Mouse (Mus musculus) G1E (cell line): ENCODE results near the gene Zcchc17. TPM values are rescaled to one million over a fixed set of nuclear protein-coding genes. Genes with fewer than 3 reads are reported as not detected.

ENCODE experiments used
- ATAC-seq: 2 replicates; pipeline ENCODE4 v1.8.0; 2016; ENCODE audit warnings: mild to moderate bottlenecking; ENCODE audit not compliant: insufficient number of reproducible peaks, poor library complexity, low FRiP score, severe bottlenecking; ENCODE audit errors: extremely low read depth
- DNase-seq: peaks from one replicate; pipeline ENCODE4 v3.0.0; 2012; ENCODE audit warnings: low spot score
- H3K27me3 ChIP-seq: 2 replicates; pipeline ENCODE4 v1.6.1; 2012; ENCODE audit warnings: mild to moderate bottlenecking, low read length, inconsistent platforms; ENCODE audit not compliant: insufficient read depth
- H3K36me3 ChIP-seq: replicated peaks from 2 replicates; pipeline ENCODE3; 2012; ENCODE audit warnings: mild to moderate bottlenecking, inconsistent platforms
- H3K4me1 ChIP-seq: 2 replicates; pipeline ENCODE4 v1.6.1; 2012; ENCODE audit warnings: low read depth, low read length, inconsistent platforms, mixed read lengths; ENCODE audit not compliant: insufficient read depth
- H3K4me3 ChIP-seq: 2 replicates; pipeline ENCODE4 v1.5.1; 2012; ENCODE audit warnings: low read depth, mild to moderate bottlenecking, inconsistent platforms, low read length, moderate library complexity, mixed read lengths
- H3K9me3 ChIP-seq: replicated peaks from 2 replicates; pipeline ENCODE4 v1.6.1; 2012; ENCODE audit warnings: inconsistent platforms
- CTCF ChIP-seq: IDR thresholded peaks from 2 replicates; pipeline ENCODE4 v1.5.1; 2012; ENCODE audit warnings: low read depth, low read length, inconsistent platforms, mixed read lengths
- GATA1 ChIP-seq: IDR thresholded peaks from 2 replicates; pipeline ENCODE4 v1.6.1; 2012; ENCODE audit warnings: borderline replicate concordance, low read length, inconsistent platforms, mixed read lengths
- GATA2 ChIP-seq: IDR thresholded peaks from 2 replicates; pipeline ENCODE4 v1.6.1; 2012; ENCODE audit warnings: low read depth, low read length, inconsistent platforms, borderline replicate concordance
- POLR2AphosphoS5 ChIP-seq: IDR thresholded peaks from 2 replicates; pipeline ENCODE4 v1.6.1; 2012; ENCODE audit warnings: low read depth, low read length, inconsistent platforms; ENCODE audit not compliant: insufficient replicate concordance
- TAL1 ChIP-seq: conservative IDR thresholded peaks from 2 replicates; pipeline ENCODE4 v1.6.1; 2012; ENCODE audit warnings: low read depth, low read length, inconsistent platforms, mixed read lengths
- polyA plus RNA-seq: library from polyadenylated mRNA; stranded (reverse); fragments of >175 nt; gene quantifications from 2 replicates; pipeline ENCODE4 v1.2.3, GENCODE M21; 2012
- total RNA-seq, 2 experiments: library from RNA; stranded (forward) in 1 of 2; stranded (reverse) in 1 of 2; fragments of 200-1000 nt in 1 of 2; fragments of >200 nt in 1 of 2; fragmentation: Nextera tagmentation in 1 of 2; gene quantifications; 2 replicates each; pipeline ENCODE4 v1.2.3; 2014 to 2017

Zcchc17 gene
- total and polyA plus RNA-seq, 3 experiments = 25.6 to 69.1 (median 33.9) TPM

DNA sequence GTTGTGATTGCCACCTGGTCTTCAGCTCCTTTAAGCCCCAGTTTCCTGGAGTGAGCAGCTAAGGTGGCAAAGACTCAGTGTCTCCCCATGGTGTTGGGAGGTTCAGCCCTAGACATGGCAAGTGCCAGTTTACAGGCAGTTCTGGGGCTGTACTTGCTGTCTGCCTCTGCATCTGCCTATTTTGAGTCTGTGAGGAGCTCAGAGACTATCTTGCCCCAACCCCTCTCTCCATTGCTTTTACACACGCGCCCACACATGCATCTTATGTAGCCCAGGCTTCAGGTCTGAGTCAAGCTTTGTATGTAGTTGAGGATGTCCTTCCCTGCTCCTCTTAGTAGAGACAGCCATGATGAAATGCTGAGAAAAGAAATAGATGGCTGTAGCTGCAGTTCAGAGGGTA lies 19.4 kb upstream of the Zcchc17 start:
- H3K27me3 ChIP-seq = no peaks in the 10 kb centered on the region
- DNase-seq (no peak), ATAC-seq (no peak)
- TF ChIP-seq GATA1 (no peak), TAL1 (no peak), POLR2AphosphoS5 (no peak), GATA2 (no peak), CTCF (no peak)
- H3K4me3 ChIP-seq = no peak overlapping the region
- peaks cover 97% of the 10 kb centered on the region for H3K36me3 ChIP-seq
- H3K9me3 ChIP-seq = peaks cover 4% of the 10 kb centered on the region; the same call in 1 of the 2 replicates
- H3K4me1 ChIP-seq = peaks cover 8% of the 10 kb centered on the region; the same call in 1 of the 2 replicates

DNA sequence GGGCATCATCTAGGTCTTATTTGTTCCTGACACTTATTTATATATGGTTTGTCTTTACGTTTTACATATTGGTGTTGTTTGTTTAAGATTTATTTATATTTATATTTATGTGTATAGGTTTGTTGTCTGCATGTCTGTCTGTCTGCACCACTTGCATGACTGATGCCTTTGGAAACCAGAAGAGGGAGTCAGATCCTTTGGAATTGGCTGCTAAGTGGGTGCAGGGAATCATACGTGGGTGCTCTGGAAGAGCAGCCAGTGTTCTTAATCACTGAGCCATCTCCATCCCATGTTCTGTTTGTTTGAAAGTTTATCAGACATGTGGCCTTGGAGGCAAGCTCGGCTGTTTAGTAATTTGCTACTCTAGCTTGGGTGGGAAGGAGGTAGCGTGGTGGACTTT lies 17.8 kb upstream of the Zcchc17 start:
- DNase-seq (no peak), ATAC-seq (no peak)
- Histone ChIP-seq H3K4me3 (no peak overlapping the region), H3K4me1 (peaks cover 8% of the 10 kb centered on the region; the same call in 1 of the 2 replicates), H3K9me3 (peaks cover 4% of the 10 kb centered on the region; the same call in 1 of the 2 replicates), H3K36me3 (peaks cover 97% of the 10 kb centered on the region), H3K27me3 (no peaks in the 10 kb centered on the region)
- TF ChIP-seq GATA2 = no peak
- TF ChIP-seq TAL1 = no peak
- no peak for TF ChIP-seq GATA1
- TF ChIP-seq CTCF = no peak
- no peak for TF ChIP-seq POLR2AphosphoS5

DNA sequence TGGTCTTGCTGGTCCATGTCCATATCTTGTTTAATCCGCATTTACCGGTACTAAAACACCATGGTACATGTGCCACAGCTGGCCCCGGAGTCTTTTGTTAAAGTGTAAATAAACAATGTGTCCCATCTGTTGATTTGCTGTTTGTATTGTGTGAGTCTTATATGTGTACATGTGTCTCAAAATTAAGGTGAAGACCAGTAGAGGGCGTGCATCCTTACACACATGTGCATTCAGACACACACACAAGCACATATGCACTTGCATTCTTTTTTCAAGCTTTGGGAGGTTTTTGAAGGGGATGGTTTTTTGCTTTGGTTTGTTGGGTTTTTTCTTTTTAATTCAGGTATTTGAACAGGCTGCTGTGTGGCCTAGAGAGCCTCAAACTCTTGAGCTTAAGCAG lies 16.9 kb upstream of the Zcchc17 start:
- Histone ChIP-seq H3K36me3 (peaks cover 94% of the 10 kb centered on the region), H3K4me1 (peaks cover 8% of the 10 kb centered on the region; the same call in 1 of the 2 replicates), H3K9me3 (peaks cover 4% of the 10 kb centered on the region; the same call in 1 of the 2 replicates), H3K27me3 (no peaks in the 10 kb centered on the region), H3K4me3 (no peak overlapping the region)
- ATAC-seq (no peak), DNase-seq (no peak)
- no peak for TF ChIP-seq POLR2AphosphoS5
- TF ChIP-seq TAL1 = no peak
- TF ChIP-seq CTCF = no peak
- no peak for TF ChIP-seq GATA2
- no peak for TF ChIP-seq GATA1

DNA sequence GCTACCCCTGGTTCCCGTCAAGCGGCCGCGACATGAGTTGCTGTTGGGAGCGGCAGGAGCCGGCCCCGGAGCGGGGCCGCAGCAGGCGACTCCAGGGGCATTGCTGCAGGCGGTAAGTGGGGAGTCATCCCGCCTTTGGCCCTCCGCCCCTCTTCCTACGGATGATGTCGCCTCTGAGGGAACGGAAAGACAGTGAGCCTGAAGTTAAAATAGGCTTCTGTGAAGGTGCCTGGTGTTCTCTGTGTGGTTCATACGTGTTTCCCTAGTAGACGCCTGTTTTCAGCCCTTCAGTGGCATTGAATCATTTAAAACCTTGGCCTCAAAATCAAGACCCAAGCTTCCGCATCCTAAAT lies 471 bp upstream of the Zcchc17 start:
- Histone ChIP-seq H3K36me3 (peaks cover 61% of the 10 kb centered on the region), H3K9me3 (no peaks in the 10 kb centered on the region), H3K4me1 (peaks cover 33% of the 10 kb centered on the region), H3K4me3 (peak overlapping the region; percentile 96), H3K27me3 (no peaks in the 10 kb centered on the region)
- no peak for ATAC-seq
- no peak for TF ChIP-seq POLR2AphosphoS5
- TF ChIP-seq GATA1 = no peak
- TF ChIP-seq TAL1 = no peak
- no peak for TF ChIP-seq GATA2
- no peak for TF ChIP-seq CTCF
- no peak for DNase-seq

DNA sequence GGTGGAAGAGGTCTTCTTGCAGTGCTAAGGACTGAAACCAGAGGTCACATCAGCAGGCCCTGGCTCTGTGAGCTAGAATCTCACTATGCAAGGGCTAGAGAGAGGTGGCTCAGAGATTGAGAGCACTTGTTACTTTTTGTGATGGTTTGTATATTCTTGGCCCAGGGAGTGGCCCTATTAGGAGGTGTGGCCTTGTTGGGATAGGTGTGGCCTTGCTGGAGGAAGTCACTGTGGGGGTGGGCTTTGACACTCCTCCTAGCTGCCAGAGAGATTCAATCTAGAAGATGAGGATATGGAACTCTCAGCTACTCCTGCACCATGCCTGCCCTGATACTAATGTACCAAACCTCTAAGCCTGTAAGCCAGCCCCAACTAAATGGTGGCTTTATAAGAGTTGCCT lies 1.8 kb downstream of the Zcchc17 start:
- no peak for ATAC-seq
- Histone ChIP-seq H3K36me3 (peaks cover 63% of the 10 kb centered on the region), H3K27me3 (no peaks in the 10 kb centered on the region), H3K4me1 (peaks cover 35% of the 10 kb centered on the region), H3K9me3 (no peaks in the 10 kb centered on the region), H3K4me3 (peak overlapping the region; percentile 3; the same call in 1 of the 2 replicates)
- no peak for DNase-seq
- TF ChIP-seq TAL1 = no peak
- no peak for TF ChIP-seq GATA2
- TF ChIP-seq CTCF = no peak
- TF ChIP-seq GATA1 = no peak
- TF ChIP-seq POLR2AphosphoS5 = no peak

DNA sequence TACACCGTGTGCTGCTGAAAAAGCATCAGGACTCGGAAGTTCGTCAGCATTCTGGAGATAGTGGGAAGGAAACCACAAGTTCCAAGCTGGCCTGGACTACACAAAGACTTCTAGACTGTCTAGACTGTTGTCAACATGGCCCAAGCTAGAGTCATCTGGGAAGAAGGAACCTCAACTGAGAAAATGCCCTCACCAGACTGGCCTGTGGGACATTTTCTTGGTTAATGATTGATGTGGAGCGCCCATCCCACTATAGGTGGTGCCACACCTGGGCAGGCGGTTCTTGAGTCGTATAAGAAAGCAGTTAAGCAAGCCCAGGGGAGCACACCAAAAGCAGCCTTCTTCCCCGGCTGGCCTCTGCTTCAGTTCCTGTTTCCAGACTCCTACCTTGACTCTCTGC lies 7.2 kb downstream of the Zcchc17 start:
- DNase-seq (no peak), ATAC-seq (no peak)
- TF ChIP-seq CTCF (no peak), GATA1 (no peak), TAL1 (no peak), POLR2AphosphoS5 (no peak), GATA2 (no peak)
- Histone ChIP-seq H3K4me3 (no peak overlapping the region), H3K4me1 (peaks cover 5% of the 10 kb centered on the region; the same call in 1 of the 2 replicates), H3K9me3 (no peaks in the 10 kb centered on the region), H3K27me3 (no peaks in the 10 kb centered on the region), H3K36me3 (peaks cover 97% of the 10 kb centered on the region)
